ENCODE assay signal across 8 mouse cellular contexts in genomic region chr13:56112496-56112895, GRCm38 (mm10). TPM values are rescaled to one million over a fixed set of nuclear protein-coding genes. Genes with fewer than 3 reads are reported as not detected.
DNase-seq lines count a peak whose midpoint lies in the region; ATAC-seq and TF ChIP-seq lines count a peak whose summit lies in the region.

No protein-coding gene starts in this region.

- no peaks in the 10 kb centered on the region for H3K9me3 ChIP-seq in kidney, embryonic 14.5 days (ENCODE audit: control insufficient read depth, low read length)
- H3K9me3 ChIP-seq in E14TG2a.4 (ENCODE audit: low read length): 0 out of 2 replicates have a peak, but pooled peaks cover 5% of the 10 kb centered on the region
- H3K9me3 ChIP-seq in limb, embryonic 11.5 days (ENCODE audit: control insufficient read depth, low read length): no peaks in the 10 kb centered on the region

- peaks cover 11% of the 10 kb centered on the region; the same call in 1 of the 2 replicates for H3K36me3 ChIP-seq in kidney, embryonic 14.5 days (ENCODE audit: control insufficient read depth, insufficient read depth, low read length)
- peaks cover 53% of the 10 kb centered on the region for H3K36me3 ChIP-seq in E14TG2a.4 (ENCODE audit: insufficient read depth, low read length)
- peaks cover 2% of the 10 kb centered on the region; the same call in 1 of the 2 replicates for H3K36me3 ChIP-seq in limb, embryonic 11.5 days (ENCODE audit: control insufficient read depth, insufficient read depth, low read length)

- 26% methylated on average over 4 of the region's 4 CpGs for WGBS in kidney, embryonic 14.5 days
- 8% methylated on average over 4 of the region's 4 CpGs for WGBS in limb, embryonic 11.5 days

- H3K27me3 ChIP-seq in kidney, embryonic 14.5 days (ENCODE audit: control insufficient read depth, insufficient read depth, low read length): no peaks in the 10 kb centered on the region
- no peaks in the 10 kb centered on the region for H3K27me3 ChIP-seq in E14TG2a.4 (ENCODE audit: insufficient read depth, low read length)
- no peaks in the 10 kb centered on the region for H3K27me3 ChIP-seq in limb, embryonic 11.5 days (ENCODE audit: control insufficient read depth, insufficient read depth, low read length)

- H3K4me2 ChIP-seq in kidney, embryonic 14.5 days (replicated peaks; ENCODE audit: low read depth, low read length): peak overlapping the region; percentile 12; the same call in 1 of the 2 replicates
- peak overlapping the region; percentile 21; the same call in 1 of the 2 replicates for H3K4me2 ChIP-seq in limb, embryonic 11.5 days (ENCODE audit: low read depth, severe bottlenecking)

- no peak for TF ChIP-seq CTCF in E14TG2a.4 (conservative IDR thresholded peaks at IDR 0.05; ENCODE audit: low read length)

- H3K4me3 ChIP-seq in kidney, embryonic 14.5 days (ENCODE audit: low read length): no peak overlapping the region
- peak overlapping the region; percentile 60 for H3K4me3 ChIP-seq in E14TG2a.4 (replicated peaks; ENCODE audit: low read length)
- no peak overlapping the region for H3K4me3 ChIP-seq in limb, embryonic 11.5 days (ENCODE audit: low read depth, low read length)

- DNase-seq in kidney, adult 8-10 months: no peak
- DNase-seq in ZHBTc4 (ENCODE audit: low read depth, low spot score): peak; percentile 88
- DNase-seq in limb, embryonic 11.5 days (ENCODE audit: low spot score): peak; percentile 82
- no peak for DNase-seq in cerebellum, postnatal 36 days
- DNase-seq in right cerebral cortex, postnatal 10 days (ENCODE audit: low spot score in 2 of 2): no peak
- no peak for DNase-seq in spleen, postnatal 14 days (ENCODE audit: low spot score in 2 of 2)

- 0 out of 2 replicates have a peak, but pooled peaks have one; percentile 21 for ATAC-seq in kidney, embryonic 14.5 days (ENCODE audit: low FRiP score, low TSS enrichment)
- no peak for ATAC-seq in limb, embryonic 11.5 days (ENCODE audit: insufficient number of reproducible peaks, low FRiP score, low TSS enrichment, low read depth)

- peaks cover 81% of the 10 kb centered on the region for H3K4me1 ChIP-seq in kidney, embryonic 14.5 days (ENCODE audit: control insufficient read depth, insufficient read depth, low read length)
- H3K4me1 ChIP-seq in E14TG2a.4 (replicated peaks; ENCODE audit: low read depth, low read length): peaks cover 99% of the 10 kb centered on the region
- H3K4me1 ChIP-seq in limb, embryonic 11.5 days (ENCODE audit: control insufficient read depth, insufficient read depth, low read length): peaks cover 68% of the 10 kb centered on the region

- H3K9ac ChIP-seq in kidney, embryonic 14.5 days (ENCODE audit: low read depth, low read length): no peak overlapping the region
- H3K9ac ChIP-seq in limb, embryonic 11.5 days (ENCODE audit: low read length): peak overlapping the region; percentile 28; the same call in 1 of the 2 replicates

- no peak overlapping the region; the same call in 1 of the 2 replicates for H3K27ac ChIP-seq in kidney, embryonic 14.5 days (ENCODE audit: low read depth, low read length)
- peak overlapping the region; percentile 79 for H3K27ac ChIP-seq in limb, embryonic 11.5 days (replicated peaks; ENCODE audit: low read depth, low read length)

RNA-seq across cellular contexts. Expression of gene H2afy, which starts 23.7 kb away (rescaled TPM):
- polyA plus RNA-seq in kidney, embryonic 14.5 days (2014; fragmentation: Nextera tagmentation; extraction: Ambion mirVana): 440 and 481 TPM in 2 replicates
- polyA plus RNA-seq in limb, embryonic 11.5 days (2014; fragmentation: Nextera tagmentation; extraction: Ambion mirVana): 726 and 743 TPM in 2 replicates

Comparison
In these comparisons a context has a peak if more than half of its experiments do, and no peak if none do; other contexts are left out.
1. DNase-seq: peak in ZHBTc4 (single experiment) and limb, embryonic 11.5 days (single experiment); none in kidney, adult 8-10 months (0 of 2), cerebellum, postnatal 36 days (0 of 2), right cerebral cortex, postnatal 10 days (0 of 2) and spleen, postnatal 14 days (0 of 2).